Mouse (Mus musculus) lung, postnatal 36 days (tissue): ENCODE measurements around the gene 6430548M08Rik.

Experiments
- DNase-seq: peaks from one replicate; pipeline ENCODE4 v3.0.0; 2022; ENCODE audit warnings: mixed read lengths

Gene 6430548M08Rik

GRCm38 (mm10) chr8:120186454-120186853, 72.5 kb downstream of the 6430548M08Rik start:
- DNase-seq, result peak; percentile 78

GRCm38 (mm10) chr8:120188510-120188909, 74.6 kb downstream of the 6430548M08Rik start:
- DNase-seq, result peak; percentile 47

GRCm38 (mm10) chr8:120189440-120189839, 75.5 kb downstream of the 6430548M08Rik start:
- DNase-seq, result no peak

GRCm38 (mm10) chr8:120190107-120190809, 76.3 kb downstream of the 6430548M08Rik start:
- DNase-seq, result no peak

- DNase-seq, result peak; percentile 95
Measured at GRCm38 (mm10) chr8:120190810-120191413, 77.0 kb downstream of the 6430548M08Rik start.

- no peak for DNase-seq
Measured at GRCm38 (mm10) chr8:120191633-120192032, 77.7 kb downstream of the 6430548M08Rik start.

- DNase-seq, result no peak
Measured at GRCm38 (mm10) chr8:120192118-120192517, 78.2 kb downstream of the 6430548M08Rik start.

GRCm38 (mm10) chr8:120201351-120201750, 87.4 kb downstream of the 6430548M08Rik start:
- DNase-seq, result no peak

- DNase-seq, result peak; percentile 56
Measured at GRCm38 (mm10) chr8:120202546-120202945, 88.6 kb downstream of the 6430548M08Rik start.

- DNase-seq, result peak; percentile 83
Measured at GRCm38 (mm10) chr8:120204736-120205360, 90.9 kb downstream of the 6430548M08Rik start.

GRCm38 (mm10) chr8:120205916-120206315, 92.0 kb downstream of the 6430548M08Rik start:
- no peak for DNase-seq

- DNase-seq, result no peak
Measured at GRCm38 (mm10) chr8:120207364-120207763, 93.4 kb downstream of the 6430548M08Rik start.

GRCm38 (mm10) chr8:120208113-120208512, 94.2 kb downstream of the 6430548M08Rik start:
- DNase-seq, result no peak

- DNase-seq, result no peak
Measured at GRCm38 (mm10) chr8:120211345-120211744, 97.4 kb downstream of the 6430548M08Rik start.

- DNase-seq, result no peak
Measured at GRCm38 (mm10) chr8:120212596-120212995, 98.6 kb downstream of the 6430548M08Rik start.

- DNase-seq, result no peak
Measured at GRCm38 (mm10) chr8:120213229-120213628, 99.3 kb downstream of the 6430548M08Rik start.

GRCm38 (mm10) chr8:120213939-120214338, 100.0 kb downstream of the 6430548M08Rik start:
- DNase-seq, result no peak
